In genomic region chr12:74014739-74015270, GRCm38 (mm10) we compare ENCODE assay signal across 8 mouse cellular contexts. TPM values are rescaled to one million over a fixed set of nuclear protein-coding genes. Genes with fewer than 3 reads are reported as not detected.
DNase-seq lines count a peak whose midpoint lies in the region; ATAC-seq and TF ChIP-seq lines count a peak whose summit lies in the region.

No protein-coding gene starts in this region.

- H3K4me1 ChIP-seq in hindbrain, postnatal 0 days (ENCODE audit: insufficient read depth, low read length): no peaks in the 10 kb centered on the region
- H3K4me1 ChIP-seq in hindbrain, embryonic 16.5 days (ENCODE audit: control insufficient read depth, insufficient read depth, low read depth, low read length): 0 out of 2 replicates have a peak, but pooled peaks cover 4% of the 10 kb centered on the region
- peaks cover 4% of the 10 kb centered on the region; the same call in 1 of the 2 replicates for H3K4me1 ChIP-seq in midbrain, embryonic 13.5 days (replicated peaks)
- no peaks in the 10 kb centered on the region for H3K4me1 ChIP-seq in liver, embryonic 12.5 days

- DNase-seq in hindbrain, postnatal 0 days (ENCODE audit: low spot score): no peak
- DNase-seq in B cell, adult 2 months: peak; percentile 52 to 65
- DNase-seq in T-cell, adult 2 months (ENCODE audit: low spot score): peak; percentile 46
- peak; percentile 39 for DNase-seq in gastrocnemius, postnatal 14 days
- DNase-seq in naive thymus-derived CD4-positive, alpha-beta T cell, adult 2 months (ENCODE audit: low read depth): peak; percentile 29

- intact Hi-C loops in gastrocnemius, postnatal 14 days (cut with DNase I; ENCODE audit: low total_unique reads): loop anchor here (2.0 to 10.0 kb wide), 2 partner anchors 310 to 450 kb away; no protein-coding TSS in a partner anchor

- H3K36me3 ChIP-seq in hindbrain, postnatal 0 days (ENCODE audit: insufficient read depth, low read length): no peaks in the 10 kb centered on the region
- H3K36me3 ChIP-seq in hindbrain, embryonic 16.5 days (ENCODE audit: control insufficient read depth, insufficient read depth, low read length): no peaks in the 10 kb centered on the region
- H3K36me3 ChIP-seq in midbrain, embryonic 13.5 days: no peaks in the 10 kb centered on the region
- no peaks in the 10 kb centered on the region for H3K36me3 ChIP-seq in liver, embryonic 12.5 days

- H3K27me3 ChIP-seq in hindbrain, postnatal 0 days (ENCODE audit: insufficient read depth, low read length): no peaks in the 10 kb centered on the region
- H3K27me3 ChIP-seq in hindbrain, embryonic 16.5 days (replicated peaks; ENCODE audit: control insufficient read depth, insufficient read depth, low read length): no peaks in the 10 kb centered on the region
- H3K27me3 ChIP-seq in midbrain, embryonic 13.5 days: no peaks in the 10 kb centered on the region
- no peaks in the 10 kb centered on the region; the same call in 1 of the 2 replicates for H3K27me3 ChIP-seq in liver, embryonic 12.5 days (replicated peaks)

- 63% methylated on average over 7 of the region's 7 CpGs for WGBS in hindbrain, postnatal 0 days
- 63% methylated on average over 7 of the region's 7 CpGs for WGBS in hindbrain, embryonic 16.5 days
- WGBS in midbrain, embryonic 13.5 days: 58% methylated on average over 7 of the region's 7 CpGs
- WGBS in liver, embryonic 12.5 days (ENCODE audit: insufficient replicate concordance): 45% methylated on average over 7 of the region's 7 CpGs

- H3K4me2 ChIP-seq in hindbrain, postnatal 0 days (ENCODE audit: low read depth, low read length): no peak overlapping the region
- no peak overlapping the region for H3K4me2 ChIP-seq in hindbrain, embryonic 16.5 days (ENCODE audit: low read length)
- H3K4me2 ChIP-seq in midbrain, embryonic 13.5 days (replicated peaks): no peak overlapping the region
- no peak overlapping the region for H3K4me2 ChIP-seq in liver, embryonic 12.5 days

- no peaks in the 10 kb centered on the region for H3K9me3 ChIP-seq in hindbrain, postnatal 0 days (ENCODE audit: low read length)
- no peaks in the 10 kb centered on the region for H3K9me3 ChIP-seq in hindbrain, embryonic 16.5 days (ENCODE audit: control insufficient read depth, low read length)
- no peaks in the 10 kb centered on the region for H3K9me3 ChIP-seq in midbrain, embryonic 13.5 days
- no peaks in the 10 kb centered on the region for H3K9me3 ChIP-seq in liver, embryonic 12.5 days (replicated peaks)

- H3K27ac ChIP-seq in hindbrain, postnatal 0 days: no peak overlapping the region
- H3K27ac ChIP-seq in hindbrain, embryonic 16.5 days (ENCODE audit: low read depth, low read length): no peak overlapping the region
- H3K27ac ChIP-seq in midbrain, embryonic 13.5 days: no peak overlapping the region
- H3K27ac ChIP-seq in liver, embryonic 12.5 days: no peak overlapping the region

- ATAC-seq in hindbrain, postnatal 0 days: no peak
- ATAC-seq in hindbrain, embryonic 16.5 days: no peak
- no peak for ATAC-seq in midbrain, embryonic 13.5 days
- no peak for ATAC-seq in liver, embryonic 12.5 days

- no peak overlapping the region for H3K9ac ChIP-seq in hindbrain, postnatal 0 days (replicated peaks; ENCODE audit: low read length)
- no peak overlapping the region for H3K9ac ChIP-seq in hindbrain, embryonic 16.5 days (ENCODE audit: low read depth, low read length)
- H3K9ac ChIP-seq in midbrain, embryonic 13.5 days (replicated peaks): no peak overlapping the region
- H3K9ac ChIP-seq in liver, embryonic 12.5 days: no peak overlapping the region

- H3K4me3 ChIP-seq in hindbrain, postnatal 0 days (ENCODE audit: low read length): no peak overlapping the region
- no peak overlapping the region for H3K4me3 ChIP-seq in hindbrain, embryonic 16.5 days (ENCODE audit: low read length)
- H3K4me3 ChIP-seq in midbrain, embryonic 13.5 days (replicated peaks): no peak overlapping the region
- H3K4me3 ChIP-seq in liver, embryonic 12.5 days: no peak overlapping the region

- peak; percentile 55 for TF ChIP-seq CTCF in hindbrain, postnatal 0 days (IDR thresholded peaks at IDR 0.05; ENCODE audit: low read depth)

RNA-seq across cellular contexts. Expression of gene Syt16, which starts 17.3 kb away (rescaled TPM):
- 70.3 and 90.9 TPM in 2 replicates for total RNA-seq in hindbrain, postnatal 0 days (2014; rRNA removed)
- 65.3 and 67.6 TPM in 2 replicates for polyA plus RNA-seq in hindbrain, postnatal 0 days (2015; fragmentation: Nextera tagmentation; extraction: Ambion mirVana)
- polyA plus RNA-seq in hindbrain, embryonic 16.5 days (2015; fragmentation: Nextera tagmentation; extraction: Ambion mirVana): 76.1 and 81.6 TPM in 2 replicates
- not detected for total RNA-seq in gastrocnemius, postnatal 14 days (2021)
- polyA plus RNA-seq in midbrain, embryonic 13.5 days (2015; fragmentation: Nextera tagmentation; extraction: Ambion mirVana): 45.2 and 47.0 TPM in 2 replicates
- 0.07 and 0.17 TPM in 2 replicates for polyA plus RNA-seq in liver, embryonic 12.5 days (2016; fragmentation: Nextera tagmentation; extraction: Ambion mirVana)

RNA-seq across cellular contexts. Expression of gene Snapc1, which starts 50.5 kb away (rescaled TPM):
- 11.1 and 12.8 TPM in 2 replicates for total RNA-seq in hindbrain, postnatal 0 days (2014; rRNA removed)
- 21.4 and 22.9 TPM in 2 replicates for polyA plus RNA-seq in hindbrain, postnatal 0 days (2015; fragmentation: Nextera tagmentation; extraction: Ambion mirVana)
- 36.7 and 38.2 TPM in 2 replicates for polyA plus RNA-seq in hindbrain, embryonic 16.5 days (2015; fragmentation: Nextera tagmentation; extraction: Ambion mirVana)
- 1 to 10 TPM; 3.6 to 5.0 TPM for total RNA-seq in gastrocnemius, postnatal 14 days (2021)
- 35.4 and 36.7 TPM in 2 replicates for polyA plus RNA-seq in midbrain, embryonic 13.5 days (2015; fragmentation: Nextera tagmentation; extraction: Ambion mirVana)
- polyA plus RNA-seq in liver, embryonic 12.5 days (2016; fragmentation: Nextera tagmentation; extraction: Ambion mirVana): 8.9 and 9.5 TPM in 2 replicates

Comparison
In these comparisons a context has a peak if more than half of its experiments do, and no peak if none do; other contexts are left out.
1. RNA of gene Syt16, which starts 17.3 kb away (polyA plus RNA-seq): 76.1 to 81.6 TPM in hindbrain, embryonic 16.5 days, 65.3 to 67.6 TPM in hindbrain, postnatal 0 days and 45.2 to 47.0 TPM in midbrain, embryonic 13.5 days; 0.07 to 0.17 TPM in liver, embryonic 12.5 days; every median in the first group is over 10 times any median in the second.